Mouse (Mus musculus) forebrain, embryonic 14.5 days (tissue): ENCODE results near the gene Gm17332. TPM values are rescaled to one million over a fixed set of nuclear protein-coding genes. Genes with fewer than 3 reads are reported as not detected.
"Not testable (repeated sequence)": the region's sequence is repeated elsewhere in the genome, so short reads cannot be mapped to it uniquely, and the experiment has no call there.

Source experiments
- ATAC-seq: fragments of 200-750 bp; cut with Nextera tagmentation; 2 replicates; pipeline ENCODE4 v1.8.0; 2017; ENCODE audit warnings: mild to moderate bottlenecking, moderate library complexity
- DNase-seq: peaks from one replicate; pipeline ENCODE4 v3.0.0-alpha.2; 2015; ENCODE audit warnings: low spot score
- H3K27ac ChIP-seq: fragments of 300-500 bp; sonication (generic); 2 replicates; pipeline ENCODE4 v1.5.1; 2014; ENCODE audit warnings: low read depth, mild to moderate bottlenecking, control low read depth, low read length, moderate library complexity
- H3K27me3 ChIP-seq: fragments of 300-500 bp; sonication (generic); replicated peaks from 2 replicates; pipeline ENCODE4 v1.6.1; 2014; ENCODE audit warnings: low read length, control low read depth, mixed read lengths; ENCODE audit not compliant: control insufficient read depth, insufficient read depth
- H3K36me3 ChIP-seq: fragments of 300-500 bp; sonication (generic); 2 replicates; pipeline ENCODE4 v1.6.1; 2014; ENCODE audit warnings: low read length, control low read depth; ENCODE audit not compliant: control insufficient read depth, insufficient read depth
- H3K4me1 ChIP-seq: fragments of 300-500 bp; sonication (generic); 2 replicates; pipeline ENCODE4 v1.6.1; 2014; ENCODE audit warnings: antibody characterized with exemption, low read length, control low read depth; ENCODE audit not compliant: control insufficient read depth, insufficient read depth
- H3K4me2 ChIP-seq: fragments of 300-500 bp; sonication (generic); 2 replicates; pipeline ENCODE4 v1.6.1; 2014; ENCODE audit warnings: mild to moderate bottlenecking, control low read depth, low read length
- H3K4me3 ChIP-seq: fragments of 300-500 bp; sonication (generic); 2 replicates; pipeline ENCODE4 v1.5.1; 2014; ENCODE audit warnings: low read depth, low read length, control low read depth
- H3K9ac ChIP-seq: fragments of 300-500 bp; sonication (generic); 2 replicates; pipeline ENCODE4 v1.6.1; 2014; ENCODE audit warnings: mild to moderate bottlenecking, low read length, control low read depth, moderate library complexity
- H3K9me3 ChIP-seq: fragments of 300-500 bp; sonication (generic); replicated peaks from 2 replicates; pipeline ENCODE4 v1.6.1; 2016; ENCODE audit warnings: low read length, control low read depth, mixed read lengths; ENCODE audit not compliant: control insufficient read depth
- WGBS: fragments of 180-500 bp; shearing (Covaris S2); extraction: QIAGEN DNeasy Blood & Tissue Kit; methylation state at CpG from one replicate; pipeline ENCODE4 v1.1.7; 2014; 5-methylcytosine and 5-hydroxymethylcytosine counted together
- polyA plus RNA-seq: library from polyadenylated mRNA; unstranded; fragments of >200 nt; fragmentation: Nextera tagmentation; extraction: Ambion mirVana; gene quantifications from 2 replicates; pipeline ENCODE4 v1.2.1, GENCODE M21; 2014

Gene Gm17332
- polyA plus RNA-seq, 1 experiment from 2014 or later: not detected

- Histone ChIP-seq H3K9me3 (no peaks in the 10 kb centered on the region), H3K27ac (no peak overlapping the region), H3K9ac (no peak overlapping the region), H3K36me3 (no peaks in the 10 kb centered on the region), H3K4me3 (peak overlapping the region; percentile 33), H3K4me2 (peak overlapping the region; percentile 63), H3K27me3 (no peaks in the 10 kb centered on the region), H3K4me1 (no peaks in the 10 kb centered on the region; the same call in 1 of the 2 replicates)
- DNase-seq (peak; percentile 5), ATAC-seq (no peak; the same call in 1 of the 2 replicates)
- WGBS: 62% methylated on average over 2 of the region's 2 CpGs
Observed at GRCm38 (mm10) chr11:31168831-31169160, 13.5 kb downstream of the Gm17332 start.

- 94% methylated on average over 3 of the region's 3 CpGs for WGBS
- ATAC-seq: no peak
- Histone ChIP-seq H3K27ac (no peak overlapping the region), H3K36me3 (no peaks in the 10 kb centered on the region), H3K4me1 (no peaks in the 10 kb centered on the region), H3K4me2 (no peak overlapping the region), H3K4me3 (no peak overlapping the region), H3K27me3 (no peaks in the 10 kb centered on the region), H3K9me3 (no peaks in the 10 kb centered on the region), H3K9ac (no peak overlapping the region)
- no peak for DNase-seq
Observed at GRCm38 (mm10) chr11:31157021-31157420, 25.2 kb downstream of the Gm17332 start.

GRCm38 (mm10) chr11:31138394-31138793, 43.9 kb downstream of the Gm17332 start:
- not testable (repeated sequence) for H3K27me3 ChIP-seq, ATAC-seq, H3K9ac ChIP-seq, H3K27ac ChIP-seq, H3K4me3 ChIP-seq, DNase-seq, H3K9me3 ChIP-seq, H3K4me1 ChIP-seq, H3K36me3 ChIP-seq, H3K4me2 ChIP-seq
- WGBS: 79% methylated on average over 1 of the region's 1 CpGs

- not testable (repeated sequence) for H3K4me2 ChIP-seq, H3K27me3 ChIP-seq, H3K36me3 ChIP-seq, H3K4me3 ChIP-seq, ATAC-seq, H3K27ac ChIP-seq, DNase-seq, H3K9me3 ChIP-seq, H3K9ac ChIP-seq, H3K4me1 ChIP-seq
- 85% methylated on average over 1 of the region's 1 CpGs for WGBS
Observed at GRCm38 (mm10) chr11:31134824-31135223, 47.4 kb downstream of the Gm17332 start.

- not testable (repeated sequence) for H3K4me3 ChIP-seq, H3K9ac ChIP-seq, H3K27me3 ChIP-seq, H3K9me3 ChIP-seq, H3K36me3 ChIP-seq, H3K4me2 ChIP-seq, H3K27ac ChIP-seq, ATAC-seq, H3K4me1 ChIP-seq, DNase-seq
- WGBS: 79% methylated on average over 4 of the region's 4 CpGs
Observed at GRCm38 (mm10) chr11:31133726-31134125, 48.5 kb downstream of the Gm17332 start.

Other genes starting within 250 kb of the Gm17332 start
- gene Erlec1, start 228.1 kb downstream of the Gm17332 start, polyA plus RNA-seq: 7.6 and 10.7 TPM in 2 replicates
- gene Chac2, start 196.1 kb downstream of the Gm17332 start, polyA plus RNA-seq: 24.4 and 28.7 TPM in 2 replicates
- 0.35 and 0.80 TPM in 2 replicates for gene Stc2, start 187.6 kb upstream of the Gm17332 start, polyA plus RNA-seq